Mouse (Mus musculus) embryonic facial prominence, embryonic 12.5 days (tissue): ENCODE results near the gene Smim1. TPM values are rescaled to one million over a fixed set of nuclear protein-coding genes. Genes with fewer than 3 reads are reported as not detected.
A peak's percentile ranks its signal among the peaks of the same experiment; 100 is the strongest.

Experiments used
- ATAC-seq: fragments of 200-750 bp; cut with Nextera tagmentation; 2 replicates; pipeline ENCODE4 v1.8.0; 2017; ENCODE audit not compliant: insufficient number of reproducible peaks, insufficient read depth, low FRiP score, low TSS enrichment
- H3K27ac ChIP-seq: fragments of 300-500 bp; sonication (generic); 2 replicates; pipeline ENCODE4 v1.5.1; 2016; ENCODE audit warnings: mild to moderate bottlenecking
- H3K27me3 ChIP-seq: fragments of 300-500 bp; sonication (generic); 2 replicates; pipeline ENCODE4 v1.6.1; 2016; ENCODE audit warnings: mild to moderate bottlenecking, moderate library complexity
- H3K36me3 ChIP-seq: fragments of 300-500 bp; sonication (generic); 2 replicates; pipeline ENCODE4 v1.6.1; 2016; ENCODE audit warnings: mild to moderate bottlenecking
- H3K4me1 ChIP-seq: fragments of 300-500 bp; sonication (generic); 2 replicates; pipeline ENCODE4 v1.6.1; 2016
- H3K4me2 ChIP-seq: fragments of 300-500 bp; sonication (generic); replicated peaks from 2 replicates; pipeline ENCODE4 v1.6.1; 2016; ENCODE audit warnings: mild to moderate bottlenecking, moderate library complexity
- H3K4me3 ChIP-seq: fragments of 300-500 bp; sonication (generic); 2 replicates; pipeline ENCODE4 v1.5.1; 2016; ENCODE audit warnings: mild to moderate bottlenecking
- H3K9ac ChIP-seq: fragments of 300-500 bp; sonication (generic); 2 replicates; pipeline ENCODE4 v1.6.1; 2016; ENCODE audit warnings: mild to moderate bottlenecking, moderate library complexity
- H3K9me3 ChIP-seq: fragments of 300-500 bp; sonication (generic); 2 replicates; pipeline ENCODE4 v1.6.1; 2016; ENCODE audit warnings: mild to moderate bottlenecking, moderate library complexity
- WGBS: fragments of 180-500 bp; shearing (Covaris S2); methylation state at CpG from one replicate; pipeline ENCODE4 v1.1.7; 2016; 5-methylcytosine and 5-hydroxymethylcytosine counted together
- polyA plus RNA-seq: library from polyadenylated mRNA; unstranded; fragments of >200 nt; fragmentation: Nextera tagmentation; extraction: Ambion mirVana; gene quantifications from 2 replicates; pipeline ENCODE4 v1.2.1, GENCODE M21; 2016

Smim1 gene
- polyA plus RNA-seq, 1 experiment from 2014 or later, result 10.1 TPM

GRCm38 (mm10) chr4:154015476-154015875, 10.6 kb downstream of the Smim1 start:
- Histone ChIP-seq H3K4me1 (peaks cover 17% of the 10 kb centered on the region), H3K4me3 (no peak overlapping the region), H3K36me3 (peaks cover 60% of the 10 kb centered on the region), H3K4me2 (no peak overlapping the region), H3K27me3 (no peaks in the 10 kb centered on the region), H3K27ac (no peak overlapping the region), H3K9ac (no peak overlapping the region), H3K9me3 (no peaks in the 10 kb centered on the region)
- no peak for ATAC-seq
- WGBS, result 88% methylated on average over 11 of the region's 11 CpGs

GRCm38 (mm10) chr4:154012132-154012882, 13.7 kb downstream of the Smim1 start:
- ATAC-seq, result no peak
- peak overlapping the region; percentile 97 for H3K4me2 ChIP-seq
- H3K27ac ChIP-seq, result peak overlapping the region; percentile 50
- no peaks in the 10 kb centered on the region for H3K9me3 ChIP-seq
- peaks cover 17% of the 10 kb centered on the region for H3K4me1 ChIP-seq
- H3K27me3 ChIP-seq, result no peaks in the 10 kb centered on the region
- WGBS, result 2% methylated on average over 55 of the region's 55 CpGs
- H3K9ac ChIP-seq, result peak overlapping the region; percentile 98
- peaks cover 30% of the 10 kb centered on the region for H3K36me3 ChIP-seq
- H3K4me3 ChIP-seq, result peak overlapping the region; percentile 100

- peak within 1 kb of the TSS; percentile 97 for H3K4me2 ChIP-seq
- no peaks in the 10 kb centered on the region for H3K27me3 ChIP-seq
- peak within 1 kb of the TSS; percentile 50 for H3K27ac ChIP-seq
- no peaks in the 10 kb centered on the region for H3K9me3 ChIP-seq
- ATAC-seq, result peak; percentile 87
- peaks cover 17% of the 10 kb centered on the region for H3K4me1 ChIP-seq
- H3K36me3 ChIP-seq, result peaks cover 30% of the 10 kb centered on the region
- under 1% methylated on average over 56 of the region's 59 CpGs for WGBS
- peak within 1 kb of the TSS; percentile 98 for H3K9ac ChIP-seq
- H3K4me3 ChIP-seq, result peak within 1 kb of the TSS; percentile 100
These were observed 14.4 kb downstream of the Smim1 start, which contains the start of gene Lrrc47 for GRCm38 (mm10) chr4:154011646-154012089. TSS of gene Lrrc47 (plus strand) at chr4:154011731.

- 27% methylated on average over 13 of the region's 13 CpGs for WGBS
- H3K4me3 ChIP-seq, result peak overlapping the region; percentile 100
- peak overlapping the region; percentile 97 for H3K4me2 ChIP-seq
- peaks cover 17% of the 10 kb centered on the region for H3K4me1 ChIP-seq
- H3K36me3 ChIP-seq, result peaks cover 30% of the 10 kb centered on the region
- no peak for ATAC-seq
- no peaks in the 10 kb centered on the region for H3K9me3 ChIP-seq
- H3K27me3 ChIP-seq, result no peaks in the 10 kb centered on the region
- peak overlapping the region; percentile 98 for H3K9ac ChIP-seq
- peak overlapping the region; percentile 50; the same call in 1 of the 2 replicates for H3K27ac ChIP-seq
These were observed 15.0 kb downstream of the Smim1 start for GRCm38 (mm10) chr4:154010907-154011645.

- no peak overlapping the region for H3K9ac ChIP-seq
- H3K4me1 ChIP-seq, result peaks cover 5% of the 10 kb centered on the region
- no peak overlapping the region for H3K4me2 ChIP-seq
- 78% methylated on average over 4 of the region's 4 CpGs for WGBS
- no peaks in the 10 kb centered on the region for H3K27me3 ChIP-seq
- H3K36me3 ChIP-seq, result peaks cover 46% of the 10 kb centered on the region
- ATAC-seq, result no peak
- no peaks in the 10 kb centered on the region for H3K9me3 ChIP-seq
- H3K4me3 ChIP-seq, result no peak overlapping the region
- no peak overlapping the region for H3K27ac ChIP-seq
These were observed 18.3 kb downstream of the Smim1 start for GRCm38 (mm10) chr4:154007759-154008158.

GRCm38 (mm10) chr4:154006264-154006663, 19.8 kb downstream of the Smim1 start:
- WGBS, result 91% methylated on average over 6 of the region's 6 CpGs
- H3K9ac ChIP-seq, result no peak overlapping the region
- no peak overlapping the region for H3K4me2 ChIP-seq
- H3K9me3 ChIP-seq, result no peaks in the 10 kb centered on the region
- peaks cover 57% of the 10 kb centered on the region for H3K36me3 ChIP-seq
- H3K4me1 ChIP-seq, result no peaks in the 10 kb centered on the region
- no peak overlapping the region for H3K4me3 ChIP-seq
- no peak overlapping the region for H3K27ac ChIP-seq
- no peaks in the 10 kb centered on the region for H3K27me3 ChIP-seq
- ATAC-seq, result no peak

GRCm38 (mm10) chr4:154005488-154005887, 20.5 kb downstream of the Smim1 start:
- 87% methylated on average over 5 of the region's 5 CpGs for WGBS
- peaks cover 57% of the 10 kb centered on the region for H3K36me3 ChIP-seq

GRCm38 (mm10) chr4:153993505-153993904, 32.5 kb downstream of the Smim1 start:
- Histone ChIP-seq H3K4me2 (no peak overlapping the region), H3K27me3 (no peaks in the 10 kb centered on the region), H3K9ac (no peak overlapping the region), H3K27ac (no peak overlapping the region), H3K9me3 (no peaks in the 10 kb centered on the region), H3K4me3 (no peak overlapping the region), H3K36me3 (peaks cover 91% of the 10 kb centered on the region), H3K4me1 (no peaks in the 10 kb centered on the region)
- ATAC-seq, result no peak
- 92% methylated on average over 8 of the region's 8 CpGs for WGBS

More at GRCm38 (mm10) chr4:154005488-154005887, 20.5 kb downstream of the Smim1 start:
- Histone ChIP-seq H3K27ac (no peak overlapping the region), H3K27me3 (no peaks in the 10 kb centered on the region), H3K4me3 (no peak overlapping the region), H3K4me1 (no peaks in the 10 kb centered on the region), H3K9me3 (no peaks in the 10 kb centered on the region), H3K4me2 (no peak overlapping the region), H3K9ac (no peak overlapping the region)
- ATAC-seq, result no peak

- Histone ChIP-seq H3K9me3 (no peaks in the 10 kb centered on the region), H3K36me3 (peaks cover 91% of the 10 kb centered on the region), H3K4me1 (no peaks in the 10 kb centered on the region), H3K9ac (no peak overlapping the region), H3K4me3 (no peak overlapping the region), H3K27me3 (no peaks in the 10 kb centered on the region), H3K4me2 (no peak overlapping the region), H3K27ac (no peak overlapping the region)
- WGBS, result 92% methylated on average over 10 of the region's 10 CpGs
- ATAC-seq, result no peak
These were observed 33.3 kb downstream of the Smim1 start for GRCm38 (mm10) chr4:153992715-153993114.

GRCm38 (mm10) chr4:153980470-153980869, 45.6 kb downstream of the Smim1 start:
- no peak for ATAC-seq
- Histone ChIP-seq H3K4me2 (no peak overlapping the region), H3K9me3 (no peaks in the 10 kb centered on the region), H3K27me3 (no peaks in the 10 kb centered on the region), H3K4me1 (peaks cover 7% of the 10 kb centered on the region), H3K36me3 (peaks cover 67% of the 10 kb centered on the region), H3K9ac (no peak overlapping the region), H3K4me3 (no peak overlapping the region), H3K27ac (no peak overlapping the region)
- 88% methylated on average over 11 of the region's 11 CpGs for WGBS

GRCm38 (mm10) chr4:153979243-153979642, 46.8 kb downstream of the Smim1 start:
- WGBS, result 92% methylated on average over 10 of the region's 10 CpGs
- Histone ChIP-seq H3K9ac (no peak overlapping the region), H3K36me3 (peaks cover 55% of the 10 kb centered on the region), H3K27ac (no peak overlapping the region), H3K27me3 (no peaks in the 10 kb centered on the region), H3K9me3 (no peaks in the 10 kb centered on the region), H3K4me1 (peaks cover 7% of the 10 kb centered on the region), H3K4me2 (no peak overlapping the region), H3K4me3 (no peak overlapping the region)
- ATAC-seq, result no peak

- Histone ChIP-seq H3K4me2 (peak overlapping the region; percentile 94), H3K9me3 (no peaks in the 10 kb centered on the region), H3K4me1 (peaks cover 14% of the 10 kb centered on the region), H3K36me3 (peaks cover 33% of the 10 kb centered on the region), H3K9ac (peak overlapping the region; percentile 89), H3K27me3 (no peaks in the 10 kb centered on the region), H3K4me3 (peak overlapping the region; percentile 95), H3K27ac (no peak overlapping the region)
- no peak for ATAC-seq
- WGBS, result 42% methylated on average over 6 of the region's 6 CpGs
These were observed 50.3 kb downstream of the Smim1 start for GRCm38 (mm10) chr4:153975768-153976167.
